In genomic region chr1:78168796-78169195, GRCm38 (mm10) we compare ENCODE assay signal across 35 mouse cellular contexts. TPM values are rescaled to one million over a fixed set of nuclear protein-coding genes. Genes with fewer than 3 reads are reported as not detected.
DNase-seq lines count a peak whose midpoint lies in the region; ATAC-seq and TF ChIP-seq lines count a peak whose summit lies in the region.
"Had no signal": no experiment of that assay in that cellular context is flagged by ENCODE, and none has a peak within 500 bp of the region (broad histone marks: within the 10 kb centered on the region; RNA-seq: fewer than 3 reads in every experiment).

No protein-coding gene starts in this region.

- H3K36me3 ChIP-seq in hindbrain, embryonic 10.5 days = peaks cover 18% of the 10 kb centered on the region; the same call in 1 of the 2 replicates
- no peaks in the 10 kb centered on the region for H3K36me3 ChIP-seq in hindbrain, embryonic 14.5 days (replicated peaks; ENCODE audit: control insufficient read depth, insufficient read depth)
- H3K36me3 ChIP-seq in midbrain, embryonic 12.5 days = no peaks in the 10 kb centered on the region
- no peaks in the 10 kb centered on the region for H3K36me3 ChIP-seq in midbrain, postnatal 0 days (ENCODE audit: insufficient read depth, low read length)
- no peaks in the 10 kb centered on the region for H3K36me3 ChIP-seq in limb, embryonic 10.5 days
- H3K36me3 ChIP-seq: forebrain, embryonic 12.5 days; limb, embryonic 15.5 days; liver, embryonic 13.5 days had no signal

- DNase-seq in hindbrain, embryonic 10.5 days (ENCODE audit: low spot score) = no peak
- DNase-seq in hindbrain, embryonic 14.5 days (ENCODE audit: low spot score) = no peak
- DNase-seq in midbrain, postnatal 0 days (ENCODE audit: low spot score) = no peak
- peak; percentile 66 for DNase-seq in embryo, embryonic 11 days
- peak; percentile 10 for DNase-seq in limb, embryonic 10.5 days (ENCODE audit: low spot score)
- DNase-seq in spleen, postnatal 4 days (ENCODE audit: low spot score in 2 of 2) = no peak
- no peak for DNase-seq in kidney, adult 11 months
- DNase-seq: adrenal gland, postnatal 25 days; B cell, adult 2 months; cerebellum, adult 18-20 months; cerebellum, postnatal 10 days; gastrocnemius, postnatal 10 days; kidney, adult 18-20 months; kidney, postnatal 4 days; left cerebral cortex, postnatal 4 days; liver, embryonic 13.5 days; lung, adult 18-20 months; right cerebral cortex, postnatal 25 days; thymus, postnatal 14 days had no signal

- ATAC-seq in hindbrain, embryonic 14.5 days (ENCODE audit: low FRiP score) = no peak
- no peak for ATAC-seq in midbrain, embryonic 12.5 days (ENCODE audit: low FRiP score, low read depth)
- no peak for ATAC-seq in midbrain, postnatal 0 days (ENCODE audit: low FRiP score)
- ATAC-seq: lung, postnatal 0 days had no signal

- no peak for TF ChIP-seq CTCF in midbrain, postnatal 0 days (IDR thresholded peaks at IDR 0.05)

- no peak overlapping the region for H3K9ac ChIP-seq in hindbrain, embryonic 14.5 days
- no peak overlapping the region for H3K9ac ChIP-seq in midbrain, embryonic 12.5 days (replicated peaks)
- no peak overlapping the region for H3K9ac ChIP-seq in midbrain, postnatal 0 days (replicated peaks; ENCODE audit: low read length, poor library complexity, severe bottlenecking)
- H3K9ac ChIP-seq: forebrain, embryonic 12.5 days; limb, embryonic 15.5 days; liver, embryonic 13.5 days had no signal

- WGBS in hindbrain, embryonic 10.5 days = 26% methylated on average over 3 of the region's 3 CpGs
- 25% methylated on average over 3 of the region's 3 CpGs for WGBS in hindbrain, embryonic 14.5 days
- 13% methylated on average over 3 of the region's 3 CpGs for WGBS in midbrain, embryonic 12.5 days
- 43% methylated on average over 3 of the region's 3 CpGs for WGBS in midbrain, postnatal 0 days
- WGBS in limb, embryonic 10.5 days = 74% methylated on average over 3 of the region's 3 CpGs

- H3K9me3 ChIP-seq in hindbrain, embryonic 10.5 days = no peaks in the 10 kb centered on the region
- no peaks in the 10 kb centered on the region for H3K9me3 ChIP-seq in hindbrain, embryonic 14.5 days (ENCODE audit: control insufficient read depth, low read length)
- H3K9me3 ChIP-seq in midbrain, embryonic 12.5 days = no peaks in the 10 kb centered on the region
- H3K9me3 ChIP-seq in midbrain, postnatal 0 days (ENCODE audit: low read length) = no peaks in the 10 kb centered on the region
- H3K9me3 ChIP-seq in limb, embryonic 10.5 days (replicated peaks) = no peaks in the 10 kb centered on the region
- H3K9me3 ChIP-seq: forebrain, embryonic 12.5 days; limb, embryonic 15.5 days; liver, embryonic 13.5 days had no signal

- no peak overlapping the region for H3K4me2 ChIP-seq in hindbrain, embryonic 14.5 days (replicated peaks)
- peak overlapping the region; percentile 34 for H3K4me2 ChIP-seq in midbrain, embryonic 12.5 days (replicated peaks)
- no peak overlapping the region for H3K4me2 ChIP-seq in midbrain, postnatal 0 days (ENCODE audit: low read depth, low read length, poor library complexity, severe bottlenecking)
- H3K4me2 ChIP-seq: forebrain, embryonic 12.5 days; limb, embryonic 15.5 days; liver, embryonic 13.5 days had no signal

- no peak overlapping the region; the same call in 1 of the 2 replicates for H3K4me3 ChIP-seq in hindbrain, embryonic 10.5 days
- H3K4me3 ChIP-seq in hindbrain, embryonic 14.5 days (replicated peaks; ENCODE audit: low read length) = no peak overlapping the region
- H3K4me3 ChIP-seq in midbrain, embryonic 12.5 days = no peak overlapping the region
- no peak overlapping the region for H3K4me3 ChIP-seq in midbrain, postnatal 0 days (ENCODE audit: low read depth, low read length)
- no peak overlapping the region for H3K4me3 ChIP-seq in limb, embryonic 10.5 days
- H3K4me3 ChIP-seq: erythroblast, embryonic 14.5 days; forebrain, embryonic 12.5 days; limb, embryonic 15.5 days; liver, embryonic 13.5 days had no signal

- peaks cover 96% of the 10 kb centered on the region for H3K4me1 ChIP-seq in hindbrain, embryonic 10.5 days (replicated peaks)
- H3K4me1 ChIP-seq in hindbrain, embryonic 14.5 days (replicated peaks; ENCODE audit: control insufficient read depth, insufficient read depth, low read length) = peaks cover 9% of the 10 kb centered on the region; the same call in 1 of the 2 replicates
- peaks cover 61% of the 10 kb centered on the region for H3K4me1 ChIP-seq in midbrain, embryonic 12.5 days
- no peaks in the 10 kb centered on the region for H3K4me1 ChIP-seq in midbrain, postnatal 0 days (ENCODE audit: insufficient read depth, low read length)
- H3K4me1 ChIP-seq in limb, embryonic 10.5 days = peaks cover 33% of the 10 kb centered on the region
- H3K4me1 ChIP-seq: liver, embryonic 13.5 days had no signal

- peak overlapping the region; percentile 41; the same call in 1 of the 2 replicates for H3K27ac ChIP-seq in hindbrain, embryonic 10.5 days
- H3K27ac ChIP-seq in hindbrain, embryonic 14.5 days = no peak overlapping the region
- peak overlapping the region; percentile 67 for H3K27ac ChIP-seq in midbrain, embryonic 12.5 days (replicated peaks)
- H3K27ac ChIP-seq in midbrain, postnatal 0 days (ENCODE audit: low read depth, low read length) = no peak overlapping the region
- H3K27ac ChIP-seq in limb, embryonic 10.5 days = no peak overlapping the region
- H3K27ac ChIP-seq: forebrain, embryonic 12.5 days; kidney, postnatal 0 days; limb, embryonic 15.5 days; liver, embryonic 13.5 days; macrophage had no signal

- peaks cover 98% of the 10 kb centered on the region for H3K27me3 ChIP-seq in hindbrain, embryonic 10.5 days (ENCODE audit: insufficient read depth, poor library complexity, severe bottlenecking)
- peaks cover 88% of the 10 kb centered on the region for H3K27me3 ChIP-seq in hindbrain, embryonic 14.5 days (ENCODE audit: control insufficient read depth, insufficient read depth, low read length)
- peaks cover 81% of the 10 kb centered on the region for H3K27me3 ChIP-seq in midbrain, embryonic 12.5 days
- peaks cover 38% of the 10 kb centered on the region for H3K27me3 ChIP-seq in midbrain, postnatal 0 days (ENCODE audit: insufficient read depth, low read length)
- peaks cover 92% of the 10 kb centered on the region for H3K27me3 ChIP-seq in limb, embryonic 10.5 days (ENCODE audit: low read depth, poor library complexity, severe bottlenecking)

RNA-seq across cellular contexts. Expression of gene Pax3, which starts 28.1 kb away (rescaled TPM):
- polyA plus RNA-seq in hindbrain, embryonic 10.5 days (2016; fragmentation: Nextera tagmentation; extraction: Ambion mirVana) = 47.6 and 54.6 TPM in 2 replicates
- polyA plus RNA-seq in hindbrain, embryonic 14.5 days (2014; fragmentation: Nextera tagmentation; extraction: Ambion mirVana) = 7.9 and 8.2 TPM in 2 replicates
- 53.6 and 61.9 TPM in 2 replicates for polyA plus RNA-seq in midbrain, embryonic 12.5 days (2016; fragmentation: Nextera tagmentation; extraction: Ambion mirVana)
- total RNA-seq in midbrain, postnatal 0 days (2014; rRNA removed) = 5.3 and 5.8 TPM in 2 replicates
- 4.4 and 4.5 TPM in 2 replicates for polyA plus RNA-seq in midbrain, postnatal 0 days (2015; fragmentation: Nextera tagmentation; extraction: Ambion mirVana)
- polyA plus RNA-seq in limb, embryonic 10.5 days (2016; fragmentation: Nextera tagmentation; extraction: Ambion mirVana) = 11.5 and 12.6 TPM in 2 replicates
- total RNA-seq: adrenal gland, adult 18-20 months; adrenal gland, postnatal 25 days; common myeloid progenitor, adult 5-6 weeks; layer of hippocampus, adult 8-10 months; layer of hippocampus, postnatal 25 days; left cerebral cortex, adult 8-10 months; left cerebral cortex, postnatal 4 days; megakaryocyte-erythroid progenitor cell, adult 5-6 weeks; neutrophil, adult 5-6 weeks had no signal
- polyA plus RNA-seq: erythroblast, embryonic 14.5 days; gonadal fat pad, adult 2 months; kidney, postnatal 0 days; lung, postnatal 0 days; macrophage; urinary bladder, adult 2 months had no signal

Comparison
In these comparisons a context has a peak if more than half of its experiments do, and no peak if none do; other contexts are left out.
1. H3K27ac ChIP-seq: peak in hindbrain, embryonic 10.5 days (single experiment) and midbrain, embryonic 12.5 days (single experiment); none in hindbrain, embryonic 14.5 days (single experiment), midbrain, postnatal 0 days (single experiment) and limb, embryonic 10.5 days (single experiment).
2. DNase-seq: peak in embryo, embryonic 11 days (single experiment) and limb, embryonic 10.5 days (single experiment); none in hindbrain, embryonic 10.5 days (single experiment), hindbrain, embryonic 14.5 days (single experiment), midbrain, postnatal 0 days (single experiment), spleen, postnatal 4 days (0 of 2) and kidney, adult 11 months (single experiment).